Mouse (Mus musculus): ENCODE measurements around the gene Pi16.

DNA sequence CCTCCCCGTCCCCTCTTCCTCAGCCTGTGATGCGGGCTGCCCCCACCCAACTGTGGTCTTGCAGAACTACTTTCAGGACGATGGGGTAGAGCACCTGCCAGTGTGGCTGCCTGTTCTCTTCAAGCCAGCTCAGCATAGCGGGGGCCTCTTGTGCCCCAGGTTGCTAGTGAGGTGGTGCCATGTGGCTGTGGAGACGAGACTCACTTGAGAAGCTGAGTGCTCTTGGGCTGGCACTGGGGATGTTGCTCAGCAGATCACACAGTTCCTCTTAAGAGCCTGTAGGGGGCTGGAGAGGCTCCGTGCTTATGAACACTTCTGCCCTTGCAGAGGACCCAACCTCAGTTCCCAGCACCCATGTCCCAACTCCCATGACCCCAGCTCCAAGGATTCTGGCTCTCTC is 19.7 kb upstream of the Pi16 start:
- peak; percentile 27; the same call in 1 of the 2 replicates for TF ChIP-seq CTCF (IDR thresholded peaks at IDR 0.05; ENCODE audit: low read depth)
- no peak for TF ChIP-seq EP300 (IDR thresholded peaks at IDR 0.05; ENCODE audit: low read depth)
